14 mouse cellular contexts compared by ENCODE assay signal in the genomic region with DNA sequence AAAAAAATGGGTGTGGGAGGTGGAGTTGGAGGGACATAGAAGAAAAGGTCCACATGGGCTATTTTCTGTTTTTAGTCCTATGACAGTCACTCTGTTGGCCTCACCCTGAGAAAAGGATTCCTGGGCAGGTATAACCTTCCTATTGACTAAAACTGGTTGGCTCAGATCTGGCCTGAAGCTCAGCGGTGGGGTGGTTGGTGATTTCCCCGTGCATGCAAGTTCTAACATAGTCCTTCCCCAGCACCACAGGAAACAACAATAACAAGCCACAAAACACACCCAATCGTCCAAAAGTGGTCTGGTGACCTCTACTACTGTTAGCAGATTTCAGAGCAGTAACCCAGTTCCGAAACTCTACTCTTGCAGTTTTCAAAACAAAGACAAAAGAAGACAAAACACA. TPM values are rescaled to one million over a fixed set of nuclear protein-coding genes. Genes with fewer than 3 reads are reported as not detected.
"Had no signal": no experiment of that assay in that cellular context is flagged by ENCODE, and none has a peak within 500 bp of the region (broad histone marks: within the 10 kb centered on the region; RNA-seq: fewer than 3 reads in every experiment).

No protein-coding gene starts in this region.

- DNase-seq: lung, adult 18-20 months; lung, postnatal 14 days; lung, postnatal 36 days; retina, postnatal 1 day; right cerebral cortex, adult 18-20 months; right cerebral cortex, postnatal 25 days; right cerebral cortex, postnatal 4 days; spleen, adult 18-20 months; thymus, adult 18-20 months; thymus, postnatal 14 days; thymus, postnatal 36 days had no signal

RNA-seq across cellular contexts. Expression of a gene that starts 52.7 kb away (rescaled TPM):
- total RNA-seq: megakaryocyte progenitor cell, adult 5-6 weeks; midbrain, postnatal 0 days; monocyte, adult 5-6 weeks had no signal
